Mouse (Mus musculus) cerebellum, adult 2 months (tissue): ENCODE measurements around the gene Psmc2. TPM values are rescaled to one million over a fixed set of nuclear protein-coding genes. Genes with fewer than 3 reads are reported as not detected.

Experiments
- DNase-seq, 2 experiments: peaks; one replicate each; pipeline ENCODE4 v3.0.0; 2021
- H3K27ac ChIP-seq: fragments of 200-500 bp; 2 replicates; pipeline ENCODE4 v1.5.1; 2012; ENCODE audit warnings: low read length, control low read depth, inconsistent platforms; ENCODE audit not compliant: insufficient read depth
- H3K27me3 ChIP-seq: fragments of 200-500 bp; 2 replicates; pipeline ENCODE4 v1.6.1; 2012; ENCODE audit warnings: inconsistent platforms, mild to moderate bottlenecking, low read length, moderate library complexity; ENCODE audit not compliant: control insufficient read depth, insufficient read depth
- H3K4me1 ChIP-seq: fragments of 200-500 bp; 2 replicates; pipeline ENCODE4 v1.6.1; 2011; ENCODE audit warnings: low read length; ENCODE audit not compliant: control insufficient read depth, insufficient read depth
- H3K4me3 ChIP-seq: fragments of 200-500 bp; replicated peaks from 2 replicates; pipeline ENCODE3; 2011; ENCODE audit warnings: mild to moderate bottlenecking, low read depth, low read length, control low read depth; ENCODE audit not compliant: insufficient read depth
- CTCF ChIP-seq: fragments of 200-500 bp; IDR thresholded peaks from 2 replicates; pipeline ENCODE4 v1.5.1; 2011; ENCODE audit warnings: low read depth, mild to moderate bottlenecking, control low read depth, low read length, moderate library complexity, borderline replicate concordance; ENCODE audit not compliant: insufficient read depth
- POLR2A ChIP-seq: fragments of 200-500 bp; IDR thresholded peaks from 2 replicates; pipeline ENCODE4 v1.6.1; 2011; ENCODE audit warnings: low read length, control low read depth, borderline replicate concordance; ENCODE audit not compliant: insufficient read depth
- WGBS: fragments of 180-500 bp; shearing (Covaris S2); methylation state at CpG from one replicate; pipeline ENCODE4 v1.1.7; 2018; 5-methylcytosine and 5-hydroxymethylcytosine counted together
- polyA plus RNA-seq: library from polyadenylated mRNA; depleted of rRNA; stranded (reverse); fragments of >200 nt; gene quantifications from 2 replicates; pipeline ENCODE4 v1.2.3, GENCODE M21; 2012; rRNA removed

The Psmc2 gene
- polyA plus RNA-seq, 1 experiment: 111 TPM

GRCm38 (mm10) chr5:21851679-21852340 is 66.7 kb downstream of the Psmc2 start:
- no peak for DNase-seq

More at GRCm38 (mm10) chr5:21851679-21852340, 66.7 kb downstream of the Psmc2 start:
- 64% methylated on average over 10 of the region's 10 CpGs for WGBS
- H3K4me1 ChIP-seq: no peaks in the 10 kb centered on the region
- H3K27me3 ChIP-seq: no peaks in the 10 kb centered on the region
- no peak overlapping the region for H3K4me3 ChIP-seq
- TF ChIP-seq POLR2A (no peak), CTCF (no peak)
- no peak overlapping the region for H3K27ac ChIP-seq

Other genes starting within 250 kb of the Psmc2 start
- 0.18 and 0.22 TPM in 2 replicates for gene Lrrc17, start 241.7 kb upstream of the Psmc2 start, polyA plus RNA-seq
- 0.21 and 0.30 TPM in 2 replicates for gene Fbxl13, start 139.6 kb upstream of the Psmc2 start, polyA plus RNA-seq
- 17.3 and 17.9 TPM in 2 replicates for gene Armc10, start 139.5 kb upstream of the Psmc2 start, polyA plus RNA-seq
- gene Napepld, start 83.9 kb upstream of the Psmc2 start, polyA plus RNA-seq: 7.4 and 7.7 TPM in 2 replicates
- 76.7 and 81.8 TPM in 2 replicates for gene Pmpcb, start 48.1 kb upstream of the Psmc2 start, polyA plus RNA-seq
- gene Dnajc2, start within 50 bp of the Psmc2 start, polyA plus RNA-seq: 15.7 and 17.4 TPM in 2 replicates
- 0.06 and 0.11 TPM in 2 replicates for gene Slc26a5, start 80.3 kb downstream of the Psmc2 start, polyA plus RNA-seq